Mouse (Mus musculus): ENCODE data around the gene Nudt21.

The Nudt21 gene

DNA sequence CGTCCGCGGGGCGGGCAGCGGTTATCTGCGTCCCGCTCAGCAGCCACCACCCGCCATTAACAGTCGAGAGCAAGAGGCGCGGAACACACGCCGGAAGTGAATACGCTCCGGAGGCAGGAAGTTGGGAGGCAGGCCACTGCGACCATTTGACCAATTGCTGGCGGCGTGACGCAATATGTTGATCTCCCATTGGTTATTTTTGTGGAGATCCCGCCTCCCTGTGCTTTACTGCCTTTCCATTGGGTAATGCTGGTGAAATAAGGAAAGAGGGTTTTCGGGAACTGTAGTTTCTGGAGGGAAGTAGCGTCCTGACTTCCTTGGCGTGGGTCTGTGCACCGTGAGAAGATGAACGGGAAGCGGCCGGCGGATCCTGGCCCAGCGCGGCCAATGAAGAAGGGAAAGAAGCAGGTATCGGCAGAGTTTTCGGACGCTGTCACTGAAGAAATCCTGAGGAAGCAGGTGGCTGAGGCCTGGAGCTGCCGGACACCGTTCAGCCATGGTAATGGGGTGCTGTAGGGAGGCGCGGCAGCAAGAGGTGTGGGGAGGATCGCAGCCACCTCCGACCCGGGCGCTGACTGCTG, at the start of gene Nudt21, which contains the start of gene Ogfod1:
TSS of gene Nudt21 (minus strand) at position 88 of the 581 bp plus-strand sequence.
TSS of gene Ogfod1 (plus strand) at position 255 of the 581 bp plus-strand sequence.
- peak; percentile 94 for DNase-seq

DNA sequence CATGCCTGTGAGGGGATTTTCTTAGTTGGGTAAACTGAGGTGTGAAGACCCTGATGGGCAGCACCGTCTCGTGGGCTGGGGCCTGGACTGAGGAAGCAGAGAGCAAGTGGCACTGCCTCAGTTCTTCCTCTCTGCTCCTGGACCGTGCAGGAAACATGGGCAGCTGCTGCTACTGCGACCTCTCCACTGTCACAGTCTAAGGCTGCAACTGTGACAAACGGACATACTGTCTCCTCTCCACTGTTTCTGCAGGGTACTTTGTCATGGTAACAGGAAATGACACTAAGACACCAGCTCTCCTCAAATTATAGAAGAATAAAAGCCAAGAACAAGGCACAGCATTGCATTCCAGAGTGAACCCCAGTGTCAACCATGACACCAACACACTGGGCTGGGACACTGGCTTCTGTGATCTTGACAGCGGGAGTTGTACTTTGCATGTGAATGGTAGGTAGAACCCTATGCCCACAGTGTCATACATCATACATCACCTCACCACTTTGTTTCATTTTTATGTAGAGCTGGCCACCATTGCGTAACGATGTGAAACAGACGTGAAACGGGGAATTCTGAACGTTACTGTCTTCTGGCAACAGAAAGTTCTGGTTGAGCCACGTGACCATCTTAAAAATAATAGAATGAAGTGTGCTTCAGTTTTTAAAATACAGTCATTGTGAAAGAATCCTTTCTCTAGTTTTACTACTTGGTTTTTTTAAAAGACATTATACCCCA, 39.8 kb upstream of the Nudt21 start:
- no peak for DNase-seq

DNA sequence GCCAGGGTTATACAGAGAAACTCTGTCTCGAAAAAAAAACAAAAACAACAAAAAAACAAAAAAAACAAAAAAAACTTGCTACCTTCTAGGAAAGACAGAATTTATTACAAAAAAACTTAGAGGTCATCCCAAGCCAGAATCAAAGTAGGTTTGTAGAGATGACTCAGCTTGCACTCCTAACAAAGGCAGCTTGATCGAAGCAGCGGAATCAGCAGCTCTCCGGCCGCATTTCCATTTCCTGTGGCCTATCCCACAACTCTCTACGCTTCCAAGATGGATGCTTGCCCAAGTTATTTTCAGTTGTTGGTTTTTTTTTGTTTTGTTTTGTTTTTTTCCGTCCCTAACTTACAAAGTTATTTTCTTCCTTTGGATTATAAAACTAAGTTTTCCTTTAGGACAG, 32.0 kb upstream of the Nudt21 start:
- DNase-seq, result no peak

DNA sequence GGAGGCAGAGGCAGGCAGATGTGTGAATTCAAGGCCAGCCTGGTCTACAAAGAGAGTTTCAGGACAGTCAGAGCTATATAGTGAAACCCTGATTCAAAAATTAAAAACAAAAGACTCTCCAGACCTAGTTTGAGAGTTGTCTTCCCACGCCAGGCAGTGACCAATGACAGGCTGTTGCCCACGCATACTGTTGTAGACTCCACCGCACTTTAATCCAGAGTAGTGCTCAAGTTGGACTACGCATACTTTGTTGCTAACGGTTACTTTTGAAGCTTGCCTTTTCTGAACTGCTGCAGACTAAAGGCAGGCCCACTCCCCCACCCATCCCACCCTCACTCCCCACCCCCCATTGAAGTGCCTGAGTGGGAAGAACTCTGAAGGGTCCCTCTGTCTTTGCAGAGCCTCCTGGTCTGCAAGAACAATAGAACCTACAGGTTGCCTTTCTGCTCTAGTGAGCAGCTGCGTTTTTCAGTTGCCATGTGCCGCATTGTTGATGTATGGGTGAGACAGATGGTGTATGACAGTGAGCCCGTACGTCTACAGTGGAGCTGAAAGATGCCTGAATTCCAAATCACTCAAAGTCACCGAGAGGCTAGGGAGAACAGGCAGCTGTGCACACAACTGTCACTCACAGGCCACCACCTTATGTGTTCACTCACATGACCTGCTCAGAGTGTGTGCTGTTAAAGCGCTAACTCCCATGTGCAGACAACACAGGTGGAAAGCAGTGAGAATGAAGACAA, 29.5 kb upstream of the Nudt21 start:
- DNase-seq, result no peak

DNA sequence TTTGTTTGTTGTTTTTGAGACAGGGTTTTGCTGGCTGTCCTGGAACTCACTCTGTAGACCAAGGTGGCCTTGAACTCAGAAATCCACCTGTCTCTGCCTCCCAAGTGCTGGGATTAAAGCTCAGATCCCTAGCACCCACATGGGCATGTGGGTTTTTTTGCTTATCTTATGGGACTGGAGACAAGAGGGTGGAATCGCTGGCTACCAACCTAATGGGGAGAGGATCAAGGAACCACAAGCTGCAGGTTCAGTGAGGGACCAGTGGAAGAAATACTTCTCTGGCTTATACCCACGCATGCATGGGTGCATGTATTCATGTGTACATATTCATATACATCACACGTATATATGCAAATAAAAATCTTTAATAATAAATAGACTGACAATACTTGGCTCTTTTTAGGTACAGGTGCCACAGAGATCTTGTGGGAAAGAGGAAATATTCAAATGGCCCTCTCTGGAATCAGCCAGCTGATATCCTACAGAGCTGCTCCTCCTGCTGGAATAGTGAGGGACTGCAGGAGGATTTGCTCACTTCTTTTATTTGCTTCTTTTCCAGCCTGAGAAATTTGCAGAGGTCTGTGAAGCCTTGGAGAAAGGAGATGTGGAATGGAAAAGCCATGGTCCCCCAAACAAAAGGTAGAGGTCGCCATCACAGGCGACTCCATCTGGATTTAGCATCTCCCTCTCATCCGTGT, 20.5 kb upstream of the Nudt21 start:
- peak; percentile 34 for DNase-seq

DNA sequence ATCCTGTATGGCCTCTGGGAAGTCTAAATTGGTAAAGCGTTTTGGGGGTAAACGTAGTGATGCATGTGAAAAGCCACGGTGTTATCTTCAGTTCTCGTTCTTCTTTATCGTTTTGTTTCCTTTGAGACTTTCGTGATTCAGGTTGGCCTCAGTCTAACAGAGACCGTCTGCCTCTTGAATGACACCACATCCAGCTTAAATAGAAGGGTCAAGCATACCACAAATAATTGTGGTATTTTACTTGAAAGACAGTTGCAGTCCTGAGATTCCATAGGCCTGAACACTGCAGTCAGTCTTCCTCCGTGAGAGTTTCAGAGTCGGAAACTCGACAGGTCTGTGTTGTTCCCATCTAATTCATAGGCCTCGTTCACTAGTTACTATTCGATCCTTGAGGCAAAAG, 15.9 kb upstream of the Nudt21 start:
- no peak for DNase-seq

DNA sequence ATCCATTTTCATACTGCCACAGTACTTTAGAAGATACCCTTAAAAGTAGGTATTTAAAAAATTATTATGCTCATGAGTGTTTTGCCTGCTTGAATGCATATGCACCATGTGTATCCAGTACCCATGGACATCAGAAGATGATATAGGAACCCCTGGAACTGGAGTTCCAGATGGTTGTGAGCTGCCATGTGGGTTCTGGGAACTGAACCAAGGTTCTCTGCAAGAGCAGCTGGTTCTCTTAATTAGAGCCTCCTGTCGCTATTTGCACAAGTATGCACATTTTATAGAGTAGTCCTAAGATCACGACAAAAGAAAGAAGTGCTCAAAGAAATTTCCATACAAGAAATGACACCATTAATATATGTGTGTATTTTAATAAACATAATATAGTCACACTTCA, 11.0 kb upstream of the Nudt21 start:
- no peak for DNase-seq

DNA sequence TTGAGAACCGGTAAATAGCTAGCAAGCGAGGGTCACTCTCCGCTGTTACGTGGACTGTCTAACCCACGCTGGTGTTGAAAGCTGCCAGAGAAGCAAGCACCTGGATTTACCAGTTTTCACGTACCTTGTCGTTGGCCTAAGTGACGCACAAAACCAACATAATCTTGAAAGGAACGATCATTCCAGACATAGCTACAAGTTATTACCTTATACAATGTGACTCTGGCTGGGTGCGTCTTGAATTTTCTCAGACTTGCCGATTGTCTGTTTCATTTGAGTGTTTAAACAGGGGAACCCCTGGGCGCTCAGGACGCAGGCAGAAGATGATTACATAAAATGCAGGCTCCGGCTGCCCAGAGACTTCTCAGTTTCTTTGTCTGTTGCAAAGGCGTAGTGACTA, 975 bp upstream of the Nudt21 start:
- no peak for DNase-seq

DNA sequence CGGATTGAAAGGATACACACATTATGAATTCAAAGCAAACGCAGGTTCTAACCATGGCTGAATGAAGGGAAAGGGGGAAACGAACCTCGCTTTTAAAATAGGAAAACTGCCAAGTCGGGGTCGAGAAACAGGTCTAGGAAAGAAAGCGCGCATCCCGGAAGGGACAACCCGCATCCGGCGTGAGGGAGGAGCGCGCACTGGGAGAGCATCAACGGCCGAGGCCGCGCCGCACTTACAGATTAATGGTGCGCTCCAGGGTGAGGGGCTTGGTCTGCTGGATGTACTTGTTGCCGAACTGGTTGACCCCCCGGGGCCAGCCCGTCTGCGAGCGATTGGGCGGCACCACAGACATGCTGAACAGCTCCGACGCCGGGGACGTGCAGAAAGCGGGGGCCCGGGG, 290 bp downstream of the Nudt21 start:
- peak; percentile 66 for DNase-seq

DNA sequence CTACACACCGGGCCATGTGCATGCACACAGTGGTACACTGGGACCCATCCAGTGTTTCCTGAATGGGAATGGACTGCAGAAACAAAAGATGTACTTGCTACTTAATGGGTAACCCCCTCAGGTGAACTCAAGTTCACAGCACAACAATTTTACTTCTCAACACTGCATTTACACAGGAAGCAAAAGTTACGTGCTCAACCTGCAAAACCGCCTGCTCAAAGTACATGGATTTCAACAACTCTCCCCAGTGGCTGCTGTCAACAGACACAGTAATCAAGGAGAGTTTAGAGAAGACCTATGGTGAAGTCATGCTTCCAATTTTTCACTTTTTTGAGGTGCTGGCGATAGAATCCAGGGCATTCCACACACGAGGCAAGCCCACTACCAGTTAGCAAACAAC, 1.6 kb downstream of the Nudt21 start:
- DNase-seq, result no peak

DNA sequence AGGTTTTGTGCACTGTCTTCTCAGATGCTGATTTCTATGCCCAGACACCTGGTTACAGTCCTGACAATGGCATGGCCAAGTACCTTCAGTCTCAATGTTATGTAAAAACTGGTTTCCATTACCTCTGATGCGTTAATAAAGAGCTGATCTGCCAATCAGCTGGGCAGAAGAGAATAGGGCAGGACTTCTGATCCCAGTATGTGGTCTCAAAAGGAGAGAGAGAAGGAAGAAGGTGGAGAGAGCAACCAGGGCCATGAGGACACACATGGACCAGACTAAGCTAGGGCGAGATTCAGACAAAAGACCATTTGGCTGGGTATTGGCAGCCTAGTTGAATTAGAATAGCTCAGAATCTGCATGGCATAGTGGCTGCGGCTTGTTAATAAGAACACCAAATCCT, 3.2 kb downstream of the Nudt21 start:
- DNase-seq, result no peak

DNA sequence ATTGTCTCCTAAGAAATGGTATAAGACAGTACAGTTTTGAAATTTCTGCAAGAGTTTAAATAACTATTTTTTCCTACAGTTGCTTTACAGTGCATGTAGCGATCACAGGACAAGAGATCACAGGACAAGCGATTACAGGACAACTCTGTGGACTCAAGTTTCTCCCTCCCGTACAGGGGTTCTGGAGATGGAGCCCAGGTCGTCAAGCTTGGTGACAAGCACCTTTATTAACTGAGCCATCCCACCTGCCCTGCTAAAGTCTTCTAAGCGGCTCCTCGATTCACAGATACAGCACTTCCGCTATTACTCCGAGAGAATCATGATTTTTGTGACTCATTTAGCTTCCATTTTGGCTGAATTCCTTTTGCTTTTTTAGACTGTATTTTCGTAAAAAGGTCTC, 7.1 kb downstream of the Nudt21 start:
- DNase-seq, result no peak

DNA sequence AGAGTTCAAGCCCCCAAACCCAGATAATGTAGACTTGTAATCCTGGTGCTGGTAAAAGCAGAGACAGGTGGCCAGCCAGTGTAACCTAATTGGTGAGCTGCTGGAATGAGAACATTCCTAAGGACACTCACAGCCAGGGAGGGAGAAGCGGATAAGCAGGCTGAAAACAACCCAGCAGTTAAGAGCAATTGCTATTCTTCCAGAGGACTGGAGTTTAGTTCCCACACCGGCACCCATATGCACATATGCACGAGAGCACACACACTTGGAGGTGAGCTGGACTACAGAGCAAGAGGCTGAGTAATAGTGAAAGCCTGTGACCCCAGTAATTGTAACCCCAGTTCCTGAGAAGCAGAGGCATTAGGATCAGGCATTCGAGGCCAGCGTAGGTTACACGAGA, 12.9 kb downstream of the Nudt21 start:
- DNase-seq, result no peak

DNA sequence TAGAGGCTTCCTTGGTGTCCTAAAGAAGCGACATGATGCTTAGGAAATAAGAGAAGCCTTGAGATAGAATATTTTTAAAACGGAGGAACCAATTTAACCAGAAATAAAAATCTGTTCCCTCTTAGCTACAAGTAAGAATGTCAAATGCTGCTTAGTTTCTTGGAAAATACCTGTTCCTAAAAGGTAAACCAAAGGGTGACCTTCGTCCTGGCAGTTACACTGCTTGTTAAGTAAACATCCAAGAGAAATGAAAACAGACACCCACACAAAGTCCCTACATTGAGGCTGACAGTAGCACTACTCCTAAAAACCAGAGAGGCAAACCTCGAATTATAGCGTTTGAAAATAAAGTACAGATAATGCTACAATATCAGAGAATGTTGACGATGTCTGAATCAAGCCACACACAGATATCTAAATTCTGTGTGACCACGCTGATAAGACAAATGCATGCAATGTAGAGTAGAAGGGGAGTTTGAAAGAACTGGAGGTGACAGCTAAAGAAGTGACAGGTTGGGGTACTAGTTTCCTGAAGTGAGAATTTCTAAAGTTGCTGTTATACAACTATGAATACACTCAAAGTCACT, 23.7 kb downstream of the Nudt21 start:
- DNase-seq, result no peak

DNA sequence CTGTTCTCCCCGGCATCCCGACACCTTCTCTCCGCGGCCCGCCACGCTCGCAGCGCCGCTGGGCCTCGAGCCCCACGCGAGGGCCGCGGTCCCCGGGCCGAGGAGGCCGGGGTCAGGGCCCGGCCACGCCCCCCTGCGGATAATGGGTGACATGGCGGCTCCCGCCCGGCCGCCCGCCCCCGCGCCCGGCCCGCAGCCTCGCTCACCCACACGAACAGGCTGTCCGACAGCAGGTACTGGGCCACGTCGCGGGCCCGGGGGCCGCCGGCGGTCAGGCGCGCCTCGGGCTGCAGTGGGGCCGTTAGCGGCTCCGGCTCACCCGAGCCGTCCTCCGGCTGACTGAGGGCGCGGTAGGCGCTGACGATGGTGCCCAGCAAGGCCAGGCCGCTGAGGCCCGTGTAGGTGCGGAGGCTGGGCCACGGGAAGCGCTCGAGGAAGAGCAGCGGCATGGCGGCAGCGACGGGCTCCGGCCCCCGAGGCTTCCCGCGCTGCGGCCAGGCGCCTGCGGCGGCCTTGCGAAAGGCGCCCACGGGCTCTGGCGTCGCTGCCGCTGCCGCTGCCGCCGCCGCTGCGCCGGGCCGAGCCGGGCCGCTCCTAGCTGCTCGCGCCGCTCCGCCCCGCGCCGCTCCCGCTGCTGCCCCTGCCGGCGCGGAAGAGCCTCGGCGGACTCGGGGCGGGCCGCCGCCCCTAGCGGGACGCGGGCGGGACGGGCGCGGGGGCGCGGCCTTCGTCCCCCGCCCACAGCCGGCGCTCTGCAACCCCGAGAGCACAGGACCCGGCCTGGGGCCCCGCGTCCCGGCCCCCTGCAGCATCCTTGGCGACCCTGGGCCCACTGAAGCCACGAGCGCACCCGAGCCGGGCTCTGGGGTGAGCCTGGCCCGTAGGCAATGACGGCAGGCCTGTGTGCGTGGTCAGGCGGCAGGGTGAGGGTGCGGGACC, 24.5 kb downstream of the Nudt21 start, which contains the start of gene Amfr:
TSS of gene Amfr (minus strand) at position 830 of the 939 bp plus-strand sequence.
- DNase-seq, result peak; percentile 67

DNA sequence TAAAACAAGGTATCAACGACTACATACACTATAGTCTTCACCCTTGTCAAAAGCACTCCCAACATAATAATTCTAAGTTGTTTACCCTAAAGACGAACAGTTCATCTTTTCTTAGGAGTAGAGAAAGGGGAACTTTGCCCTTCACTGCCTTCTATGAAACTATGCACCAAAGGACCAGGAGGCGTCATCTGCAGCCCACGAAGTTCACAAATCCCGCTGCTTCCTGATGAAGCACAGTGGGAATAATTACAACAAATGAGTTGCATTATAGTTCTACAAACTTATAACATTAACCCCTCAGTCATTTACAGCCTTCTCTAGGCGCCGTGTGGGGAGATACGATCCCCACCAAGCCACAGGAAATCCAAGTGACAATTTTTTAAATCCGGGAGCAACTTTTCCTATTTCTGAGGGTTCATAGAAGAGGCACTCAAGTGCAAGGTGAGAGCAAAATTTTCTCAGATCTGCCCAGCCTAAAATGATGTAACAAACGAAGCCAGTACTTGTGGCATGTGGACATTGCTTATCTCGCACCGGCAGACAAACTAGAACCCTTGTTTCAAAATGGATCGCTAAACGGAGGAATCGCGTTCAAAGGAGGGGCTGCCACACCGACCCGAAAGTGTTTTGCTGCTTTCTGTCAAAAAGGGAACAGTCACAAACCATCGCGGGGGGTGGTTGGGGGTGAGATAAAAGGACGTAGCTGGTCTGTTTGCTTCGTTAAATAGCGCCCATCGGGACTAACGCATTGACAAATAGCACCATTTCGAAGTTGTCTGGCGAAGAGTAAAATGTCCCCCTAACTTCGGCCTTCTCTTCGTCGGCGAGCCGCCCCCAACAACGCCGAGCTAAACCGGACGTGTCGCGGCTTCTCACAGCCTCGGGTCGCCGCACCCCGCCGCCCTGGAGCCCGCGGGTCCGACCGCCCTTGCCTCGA, 25.5 kb downstream of the Nudt21 start:
- no peak for DNase-seq

DNA sequence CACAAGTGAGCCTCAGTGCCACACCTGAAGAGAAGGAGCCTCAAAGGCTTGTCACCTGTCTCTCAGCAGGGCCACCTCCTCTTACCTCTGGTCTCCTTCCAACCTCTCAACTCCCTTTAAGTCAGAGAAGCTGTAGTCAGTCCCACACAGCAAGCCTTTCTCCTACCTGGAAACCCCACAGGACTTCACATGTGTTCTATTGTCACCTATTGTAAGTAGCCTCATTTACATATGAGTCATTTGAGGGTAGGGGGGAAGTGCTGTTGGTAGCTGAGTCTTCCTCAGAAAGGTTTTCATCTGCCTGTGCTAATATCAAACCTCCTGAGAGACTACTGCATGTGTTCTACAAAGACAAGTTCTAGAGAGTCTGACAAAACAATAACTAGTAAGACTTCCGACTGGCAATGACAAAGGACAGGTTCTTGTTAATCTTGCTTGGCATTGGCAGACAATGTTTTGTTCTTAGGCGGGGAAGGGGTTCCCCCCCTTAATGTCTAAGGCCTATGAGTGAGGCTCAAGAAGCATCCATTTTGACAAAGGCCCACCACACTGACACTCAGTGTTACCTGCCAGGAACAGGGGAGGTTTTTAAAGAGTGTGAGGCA, 26.6 kb downstream of the Nudt21 start:
- peak; percentile 6 for DNase-seq

DNA sequence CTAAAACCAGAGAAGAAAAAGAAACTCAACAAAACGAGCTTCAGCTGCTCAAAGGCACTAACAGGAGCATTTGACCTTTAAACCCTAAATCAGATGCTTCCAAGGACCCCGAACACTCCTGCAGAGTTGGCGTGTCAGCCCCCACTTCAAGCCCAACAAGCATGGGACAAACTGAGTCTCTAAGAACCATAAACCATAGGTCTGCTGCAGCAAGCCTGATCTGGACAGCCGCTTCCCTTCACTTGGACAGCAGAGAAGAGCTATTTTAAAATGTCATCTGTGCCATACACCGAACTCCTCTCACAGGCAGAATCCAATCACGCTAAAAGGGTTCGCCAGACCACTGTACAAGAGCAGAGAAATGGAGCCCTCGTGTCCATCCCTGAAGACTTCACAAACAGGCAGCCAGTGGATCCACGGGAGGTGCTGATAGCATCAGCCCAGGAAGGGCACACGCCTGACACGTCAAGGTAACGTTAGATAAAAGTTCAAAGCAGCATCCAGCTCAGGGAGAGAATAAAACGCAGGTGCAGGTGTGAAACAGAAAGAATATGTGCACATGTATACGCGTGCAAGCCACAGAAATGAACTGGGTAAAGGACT, 27.5 kb downstream of the Nudt21 start:
- DNase-seq, result peak; percentile 11

DNA sequence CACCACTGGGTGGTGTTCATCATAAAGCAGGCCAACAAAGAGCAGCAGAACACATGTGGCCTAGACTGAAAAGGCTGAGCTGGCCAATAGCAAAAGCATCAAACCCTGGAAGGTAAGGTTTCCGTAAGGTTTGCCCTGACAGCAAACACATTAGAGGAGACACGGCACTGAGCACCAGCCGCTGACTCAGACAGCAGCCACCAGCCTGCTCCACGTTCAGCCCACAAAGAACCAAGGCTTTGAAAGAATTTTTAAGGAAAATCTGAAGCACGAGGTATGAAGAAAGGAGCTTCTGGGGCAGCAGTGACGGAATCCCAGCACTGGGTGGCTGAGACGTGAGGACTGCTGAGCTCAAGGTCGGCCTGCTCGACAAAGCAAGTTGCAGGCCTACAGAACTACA, 32.7 kb downstream of the Nudt21 start:
- no peak for DNase-seq

DNA sequence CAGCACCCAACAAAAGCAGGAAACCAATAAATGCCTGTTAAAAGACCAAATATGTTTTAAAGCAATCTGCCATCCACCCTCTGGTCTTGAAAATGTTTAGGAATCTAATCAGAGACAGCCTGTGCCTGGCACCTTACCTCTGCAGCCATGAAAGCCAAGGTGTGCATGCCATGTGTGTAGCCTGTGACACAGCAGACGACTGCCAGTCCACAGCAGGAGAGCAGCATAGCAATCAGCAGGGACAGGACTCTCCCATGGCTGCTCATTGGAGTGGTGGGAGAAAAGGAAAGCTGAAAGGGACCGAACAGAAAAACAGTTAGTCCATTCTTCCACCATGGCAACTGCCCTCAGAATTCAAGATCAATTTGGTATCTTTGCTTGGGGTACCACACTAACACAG, 37.9 kb downstream of the Nudt21 start:
- DNase-seq, result no peak

Data from thymus, postnatal 25 days (tissue).